Mouse (Mus musculus) kidney, postnatal 4 days (tissue): ENCODE data around the gene Gnai3.

Experiments used
- DNase-seq, 2 experiments: peaks; one replicate each; pipeline ENCODE4 v3.0.0; 2021; ENCODE audit warnings: mixed read lengths in 2 of 2

Gnai3 gene

GRCm38 (mm10) chr3:108081681-108082080 lies 64.3 kb downstream of the Gnai3 start:
- no peak for DNase-seq

- DNase-seq = peak; percentile 50 to 68
Measured at GRCm38 (mm10) chr3:108076836-108077235, 69.1 kb downstream of the Gnai3 start.

- DNase-seq = peak in 1 of 2 experiments; percentile 7
Measured at GRCm38 (mm10) chr3:108072983-108073569, 72.9 kb downstream of the Gnai3 start.

GRCm38 (mm10) chr3:108070295-108071293 lies 75.4 kb downstream of the Gnai3 start:
- peak; percentile 79 to 87 for DNase-seq

GRCm38 (mm10) chr3:108069231-108069870 lies 76.6 kb downstream of the Gnai3 start:
- DNase-seq = peak; percentile 61 to 72

GRCm38 (mm10) chr3:108068826-108069225 lies 77.1 kb downstream of the Gnai3 start:
- DNase-seq = peak in 1 of 2 experiments; percentile 14

- DNase-seq = peak in 1 of 2 experiments; percentile 29
Measured at GRCm38 (mm10) chr3:108067370-108067934, 78.5 kb downstream of the Gnai3 start.

GRCm38 (mm10) chr3:108065551-108065950 lies 80.4 kb downstream of the Gnai3 start:
- DNase-seq = no peak

- DNase-seq = no peak
Measured at GRCm38 (mm10) chr3:108064672-108065071, 81.3 kb downstream of the Gnai3 start.

GRCm38 (mm10) chr3:108062648-108063047 lies 83.3 kb downstream of the Gnai3 start:
- no peak for DNase-seq

GRCm38 (mm10) chr3:108061420-108061819 lies 84.5 kb downstream of the Gnai3 start:
- peak; percentile 53 to 65 for DNase-seq
